Mouse (Mus musculus): Measurements from ENCODE around the gene Rab31.
A peak's percentile ranks its signal among the peaks of the same experiment; 100 is the strongest.

Gene Rab31

GRCm38 (mm10) chr17:65782551-65783141 lies 10.1 kb upstream of the Rab31 start, which contains the start of gene Ppp4r1:
TSS of gene Ppp4r1 (plus strand) at chr17:65782573.
- DNase-seq: peak; percentile 84

- DNase-seq: no peak
These were observed 8.4 kb upstream of the Rab31 start for GRCm38 (mm10) chr17:65780970-65781369.

- DNase-seq: no peak
These were observed 4.9 kb upstream of the Rab31 start for GRCm38 (mm10) chr17:65777461-65777860.

- DNase-seq: no peak
These were observed 3.7 kb upstream of the Rab31 start for GRCm38 (mm10) chr17:65776228-65776627.

GRCm38 (mm10) chr17:65774439-65774838 lies 1.9 kb upstream of the Rab31 start:
- DNase-seq: no peak

- DNase-seq: no peak
These were observed 1.1 kb upstream of the Rab31 start for GRCm38 (mm10) chr17:65773617-65774016.

GRCm38 (mm10) chr17:65770982-65771915 lies 1.3 kb downstream of the Rab31 start:
- no peak for DNase-seq

GRCm38 (mm10) chr17:65768486-65768885 lies 4.1 kb downstream of the Rab31 start:
- DNase-seq: no peak

GRCm38 (mm10) chr17:65763221-65763620 lies 9.3 kb downstream of the Rab31 start:
- no peak for DNase-seq

GRCm38 (mm10) chr17:65757150-65757549 lies 15.4 kb downstream of the Rab31 start:
- no peak for DNase-seq

GRCm38 (mm10) chr17:65755857-65756256 lies 16.7 kb downstream of the Rab31 start:
- DNase-seq: no peak

- no peak for DNase-seq
These were observed 19.4 kb downstream of the Rab31 start for GRCm38 (mm10) chr17:65753130-65753529.

GRCm38 (mm10) chr17:65750301-65750700 lies 22.3 kb downstream of the Rab31 start:
- DNase-seq: no peak

GRCm38 (mm10) chr17:65749803-65750202 lies 22.7 kb downstream of the Rab31 start:
- DNase-seq: no peak

- no peak for DNase-seq
These were observed 23.6 kb downstream of the Rab31 start for GRCm38 (mm10) chr17:65748997-65749396.

- DNase-seq: no peak
These were observed 26.2 kb downstream of the Rab31 start for GRCm38 (mm10) chr17:65746314-65746713.

- no peak for DNase-seq
These were observed 28.8 kb downstream of the Rab31 start for GRCm38 (mm10) chr17:65743664-65744330.

GRCm38 (mm10) chr17:65742969-65743368 lies 29.6 kb downstream of the Rab31 start:
- DNase-seq: peak; percentile 23

GRCm38 (mm10) chr17:65742245-65742905 lies 30.2 kb downstream of the Rab31 start:
- no peak for DNase-seq

- DNase-seq: no peak
These were observed 31.0 kb downstream of the Rab31 start for GRCm38 (mm10) chr17:65741565-65741964.

- DNase-seq: no peak
These were observed 32.5 kb downstream of the Rab31 start for GRCm38 (mm10) chr17:65739874-65740725.

GRCm38 (mm10) chr17:65737622-65738021 lies 34.9 kb downstream of the Rab31 start:
- DNase-seq: peak; percentile 28

Measured in kidney, adult 11 months (tissue).